Mouse (Mus musculus): ENCODE measurements at regions not wholly inside any gene's neighbourhood (a gene's known extent, or its start where the extent isn't known, plus 50 kb on each side); places are given as distances from the start of the nearest gene placed in this dataset.
"Not testable (repeated sequence)": the region's sequence is repeated elsewhere in the genome, so short reads cannot be mapped to it uniquely, and the experiment has no call there.

GRCm38 (mm10) chr13:3341416-3341815 is 196.4 kb upstream of the Gdi2 start:
- DNase-seq (ENCODE audit: low read depth, low spot score) = peak; percentile 74

DNA sequence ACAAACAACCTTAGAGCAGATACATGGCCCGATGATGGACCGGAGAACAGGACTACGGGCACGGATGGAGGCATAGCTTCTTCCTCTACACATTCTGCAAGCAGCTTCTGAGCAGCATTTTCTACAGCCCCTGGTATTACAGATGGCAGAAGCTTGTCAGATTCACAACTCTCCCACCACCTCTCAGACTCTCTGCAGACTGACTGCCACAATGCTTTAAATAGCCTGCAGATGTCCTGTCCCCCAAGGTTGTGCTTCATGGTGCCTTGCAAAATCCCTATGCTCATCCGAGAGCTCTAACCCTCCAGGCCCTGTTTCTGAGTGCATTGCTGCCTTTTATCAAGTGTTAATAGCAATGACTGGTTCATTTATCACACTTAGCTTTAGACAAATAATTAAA is 194.3 kb upstream of the Gdi2 start:
- DNase-seq (ENCODE audit: low read depth, low spot score) = no peak

DNA sequence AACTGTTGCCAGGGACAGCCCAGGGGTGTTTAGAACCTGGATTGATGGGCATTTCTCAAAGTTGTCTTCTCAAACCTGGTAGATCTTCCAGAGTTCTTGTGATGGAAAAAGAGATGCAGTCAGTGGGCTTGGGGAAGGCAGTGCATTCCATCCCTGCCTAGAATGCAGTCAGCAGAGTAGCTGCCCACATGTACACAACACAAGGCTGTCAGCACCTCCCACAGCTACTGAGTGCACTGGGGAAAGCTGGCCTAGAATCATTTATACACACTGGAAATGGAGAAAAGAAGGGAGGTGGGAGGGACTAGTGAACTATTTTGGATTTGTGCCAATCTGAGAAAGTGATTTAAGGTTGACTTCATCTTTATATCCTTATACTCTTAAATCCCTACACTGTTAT is 183.0 kb upstream of the Gdi2 start:
- DNase-seq (ENCODE audit: low read depth, low spot score) = not testable (repeated sequence)

DNA sequence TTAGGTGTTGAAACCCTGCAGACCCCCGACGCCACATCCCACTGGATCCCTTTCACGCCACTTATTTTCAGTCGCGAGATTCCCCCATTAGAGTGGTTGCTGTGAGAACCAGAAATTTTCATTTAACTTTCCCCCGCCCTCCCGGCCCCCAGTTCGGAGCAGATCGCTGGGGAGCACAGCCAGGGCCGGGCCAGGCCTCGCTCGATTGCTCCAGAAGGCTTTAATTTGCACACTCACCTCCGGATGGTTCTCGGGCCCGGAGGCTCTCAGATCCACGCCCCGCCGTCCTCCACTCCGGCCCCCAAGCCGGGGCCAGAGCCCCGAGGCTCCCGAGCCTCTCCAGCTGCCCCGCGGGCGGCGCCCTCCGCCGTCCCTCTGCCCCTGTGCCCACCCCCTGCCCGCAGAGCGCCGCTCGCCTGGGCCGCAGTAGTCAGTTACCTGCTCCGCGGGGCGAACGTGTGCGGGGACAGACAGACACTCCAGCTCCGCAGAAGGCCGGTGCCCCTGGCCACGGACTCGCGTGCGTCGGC is 179.7 kb upstream of the Gdi2 start:
- DNase-seq (ENCODE audit: low read depth, low spot score) = peak; percentile 43

- peak; percentile 72 for DNase-seq (ENCODE audit: low read depth, low spot score)
Observed at GRCm38 (mm10) chr13:3358996-3359750, 178.7 kb upstream of the Gdi2 start.

GRCm38 (mm10) chr13:3359751-3360260 is 178.1 kb upstream of the Gdi2 start:
- peak; percentile 59 for DNase-seq (ENCODE audit: low read depth, low spot score)

DNA sequence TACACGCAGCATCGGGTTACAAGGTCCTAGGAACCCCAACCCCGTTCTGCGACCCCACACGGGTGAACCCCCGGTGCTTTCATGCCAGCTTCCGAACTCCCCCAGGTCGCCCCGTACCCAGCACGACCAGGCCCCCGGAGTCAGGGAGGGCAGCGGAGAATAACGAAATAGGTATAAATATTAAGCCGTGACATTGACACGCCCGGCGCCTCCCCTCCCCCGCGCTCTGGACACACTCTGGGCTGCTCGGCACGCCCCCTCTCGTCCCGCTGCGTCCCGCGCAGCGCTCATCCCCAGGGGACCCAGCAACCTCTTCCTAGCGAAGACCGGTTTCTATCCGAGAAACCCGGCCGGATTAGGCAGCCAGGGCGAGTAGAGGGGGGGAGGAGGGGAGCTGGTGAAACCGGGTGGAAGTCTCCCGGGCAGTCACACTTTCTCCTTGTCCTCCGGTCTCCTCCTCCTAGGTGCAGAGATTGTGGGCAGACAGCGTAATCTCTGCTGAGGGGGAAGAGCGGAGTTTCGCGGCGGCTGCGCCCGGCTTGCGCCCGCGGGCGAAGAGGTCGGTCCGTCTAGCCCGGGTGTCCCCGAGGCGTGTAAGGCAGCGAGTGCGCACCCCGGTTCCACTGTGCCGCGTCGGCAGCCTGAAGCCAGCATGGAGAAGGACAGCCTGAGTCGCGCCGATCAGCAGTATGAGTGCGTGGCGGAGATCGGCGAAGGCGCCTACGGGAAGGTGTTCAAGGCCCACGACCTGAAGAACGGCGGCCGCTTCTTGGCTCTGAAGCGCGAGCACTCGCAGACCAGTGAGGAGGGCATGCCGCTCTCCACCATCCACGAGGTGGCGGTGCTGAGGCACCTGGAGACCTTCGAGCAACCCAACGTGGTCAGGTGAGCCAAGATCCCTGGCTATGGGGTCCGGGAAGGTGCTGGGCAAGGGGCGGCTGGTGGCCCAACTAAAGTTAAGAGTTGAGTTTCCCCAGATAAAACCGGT is 177.1 kb upstream of the Gdi2 start:
- DNase-seq (ENCODE audit: low read depth, low spot score) = peak; percentile 91

DNA sequence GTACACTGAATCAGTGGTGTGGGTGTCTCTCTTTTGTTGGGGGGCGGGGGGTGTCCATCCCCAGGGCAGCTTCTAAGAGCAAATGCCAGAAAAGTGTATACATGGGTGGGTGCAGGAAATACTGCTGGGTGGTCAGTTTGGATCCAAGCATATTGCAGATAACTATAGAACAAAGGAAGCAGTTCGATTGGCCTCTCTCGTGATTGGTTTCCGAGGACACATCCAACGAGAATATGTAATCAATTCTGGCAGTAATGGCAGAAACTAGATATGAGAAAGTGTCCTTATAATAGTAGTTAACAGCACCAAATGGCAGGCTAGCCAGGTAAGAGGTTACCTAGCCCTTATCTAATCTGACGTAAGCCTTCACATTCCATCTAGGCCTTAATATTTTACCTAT is 165.2 kb upstream of the Gdi2 start:
- DNase-seq (ENCODE audit: low read depth, low spot score) = peak; percentile 66

DNA sequence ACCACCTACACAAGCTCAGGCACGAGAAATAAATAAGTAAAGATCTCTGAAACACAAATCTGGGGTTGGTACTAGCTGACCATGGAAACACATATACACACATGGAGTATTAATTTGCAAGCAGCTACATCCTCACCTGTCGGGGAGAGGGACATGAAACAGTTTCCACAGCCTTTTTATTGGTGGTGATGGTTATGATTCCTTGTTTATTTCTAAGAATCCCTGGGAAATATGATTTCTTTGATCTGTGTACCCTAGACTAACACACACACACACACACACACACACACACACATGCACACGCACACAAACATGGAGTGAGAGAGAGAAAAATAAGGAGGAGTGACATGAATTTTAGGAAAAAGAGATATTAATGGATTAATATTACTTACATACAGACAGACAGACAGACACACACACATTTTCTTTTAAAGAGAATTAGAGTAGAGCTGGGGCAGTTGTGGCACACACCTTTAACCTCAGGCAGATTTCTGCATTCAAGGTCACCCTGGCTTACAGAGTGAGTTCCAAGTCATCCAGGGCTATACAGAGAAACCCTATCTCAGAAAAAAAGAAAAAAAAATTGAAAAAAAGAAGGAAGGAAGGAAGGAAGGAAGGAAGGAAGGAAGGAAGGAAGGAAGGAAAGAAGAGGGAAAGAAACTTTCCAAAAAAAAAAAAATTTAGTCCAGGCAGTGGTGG is 164.2 kb upstream of the Gdi2 start:
- peak; percentile 91 for DNase-seq (ENCODE audit: low read depth, low spot score)

DNA sequence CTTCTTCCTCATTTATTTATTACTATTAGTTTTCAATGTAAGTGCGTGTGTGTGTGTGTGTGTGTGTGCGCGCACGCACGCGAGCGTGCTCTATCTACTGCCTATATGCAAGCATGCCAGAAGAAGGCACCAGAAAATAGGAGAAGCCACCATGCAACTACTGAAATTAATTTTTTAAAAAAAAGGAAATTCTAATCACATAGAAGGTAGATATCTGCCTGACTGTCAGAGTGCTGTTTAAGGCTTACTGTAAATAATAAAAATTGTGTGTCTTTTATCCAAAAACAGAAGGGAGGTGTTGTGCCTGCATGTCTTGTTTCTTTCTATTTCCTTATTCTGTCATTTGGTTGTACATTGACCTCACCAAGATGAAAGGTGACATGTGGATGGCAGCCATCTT is 163.1 kb upstream of the Gdi2 start:
- DNase-seq (ENCODE audit: low read depth, low spot score) = peak; percentile 56

- DNase-seq (ENCODE audit: low read depth, low spot score) = peak; percentile 75
Observed at GRCm38 (mm10) chr13:3377801-3378200, 160.1 kb upstream of the Gdi2 start.

DNA sequence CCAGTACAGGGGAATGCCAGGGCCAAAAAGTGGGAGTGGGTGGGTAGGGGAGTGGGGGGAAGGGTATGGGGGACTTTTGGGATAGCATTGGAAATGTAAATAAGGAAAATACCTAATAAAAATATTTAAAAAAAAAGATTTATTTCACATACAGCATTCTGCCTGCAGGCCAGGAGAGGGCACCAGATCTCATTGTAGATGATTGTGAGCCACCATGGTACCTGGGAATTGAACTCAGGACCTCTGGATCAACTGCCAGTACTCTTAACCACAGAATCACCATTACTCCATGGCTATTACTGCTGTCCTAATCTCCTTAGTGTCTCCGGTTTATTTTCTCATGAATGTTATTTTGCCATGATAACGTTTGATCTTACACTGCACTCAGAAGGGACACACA is 132.1 kb upstream of the Gdi2 start:
- peak; percentile 77 for DNase-seq (ENCODE audit: low read depth, low spot score)

DNA sequence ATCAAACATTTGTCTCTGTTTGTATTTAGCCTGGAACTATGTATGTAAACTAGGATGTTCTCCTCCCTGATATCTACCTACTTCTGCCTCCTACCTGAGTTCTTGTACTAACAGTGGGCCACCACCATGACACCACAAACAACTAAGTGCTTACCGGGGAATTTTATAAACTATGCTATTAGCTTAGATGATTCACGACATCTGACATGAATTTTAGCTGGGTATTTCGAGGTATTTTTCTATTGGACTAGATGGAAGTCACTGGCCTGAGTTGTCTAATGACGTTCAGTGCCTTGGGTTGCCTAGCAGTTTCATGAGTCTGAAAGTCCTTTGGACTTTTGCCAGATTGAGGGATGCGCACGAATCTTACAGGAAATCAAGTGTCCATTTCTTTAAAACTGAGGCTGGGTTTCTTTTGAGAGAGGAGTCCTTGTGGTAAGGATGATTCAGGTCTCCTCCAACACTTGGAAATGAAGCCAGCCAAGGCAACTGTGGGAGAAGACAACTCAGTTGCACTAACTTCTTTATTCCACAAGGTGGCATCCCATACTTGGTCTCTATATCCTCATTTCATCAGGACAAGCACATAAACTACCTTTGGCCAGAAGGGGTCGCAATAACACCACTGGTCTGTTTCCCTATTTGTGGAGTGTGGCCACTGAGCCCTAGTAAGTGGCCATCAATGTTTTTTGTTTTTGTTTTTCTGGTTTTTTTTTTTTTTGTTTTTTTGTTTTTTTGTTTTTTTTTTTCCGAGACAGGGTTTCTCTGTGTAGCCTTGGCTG is 131.4 kb upstream of the Gdi2 start:
- DNase-seq (ENCODE audit: low read depth, low spot score) = peak; percentile 99

DNA sequence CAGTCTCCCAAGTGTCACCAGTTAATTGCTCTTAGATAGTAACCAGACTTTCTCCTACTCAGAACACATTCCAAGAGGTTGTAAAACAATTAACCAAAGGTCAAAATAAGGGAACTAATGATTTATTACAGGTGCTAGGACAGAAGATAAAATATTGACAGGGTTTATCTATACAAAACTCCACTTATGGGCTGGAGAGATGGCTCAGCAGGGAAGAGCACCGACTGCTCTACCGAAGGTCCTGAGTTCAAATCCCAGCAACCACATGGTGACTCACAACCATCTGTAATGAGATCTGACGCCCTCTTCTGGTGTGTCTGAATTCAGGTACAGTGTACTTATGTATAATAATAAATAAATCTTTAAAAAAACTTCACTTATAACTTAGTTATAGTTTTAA is 127.6 kb upstream of the Gdi2 start:
- DNase-seq (ENCODE audit: low read depth, low spot score) = not testable (repeated sequence)

DNA sequence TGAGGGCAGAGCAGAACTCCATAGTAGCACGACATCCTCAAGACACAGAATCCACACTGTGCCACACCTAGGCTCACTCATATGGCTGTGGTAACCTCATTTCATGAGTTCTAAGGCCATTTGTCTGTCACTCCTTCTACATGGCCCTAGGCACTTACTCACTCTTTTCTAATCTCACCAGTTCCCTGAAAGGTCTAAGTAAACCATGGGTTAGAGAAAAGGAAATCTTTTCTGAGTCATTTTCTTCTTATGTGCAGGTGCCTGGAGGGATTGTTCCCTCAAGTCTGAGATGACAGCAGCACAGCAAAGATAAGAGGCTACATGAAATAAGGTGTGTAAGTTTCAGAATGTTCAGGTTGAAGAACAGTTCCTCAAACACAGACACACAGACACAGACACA is 120.8 kb upstream of the Gdi2 start:
- no peak for DNase-seq (ENCODE audit: low read depth, low spot score)

GRCm38 (mm10) chr13:3455374-3455773 is 82.5 kb upstream of the Gdi2 start:
- DNase-seq (ENCODE audit: low read depth, low spot score) = peak; percentile 5

GRCm38 (mm10) chr13:3476884-3477283 is 61.0 kb upstream of the Gdi2 start:
- DNase-seq (ENCODE audit: low read depth, low spot score) = no peak

GRCm38 (mm10) chr13:3477997-3478728 is 59.7 kb upstream of the Gdi2 start:
- DNase-seq (ENCODE audit: low read depth, low spot score) = peak; percentile 79

Measured in ZHBTc4 (cell line).